Mouse (Mus musculus): Measurements from ENCODE around the gene Knop1.
A peak's percentile ranks its signal among the peaks of the same experiment; 100 is the strongest.

Knop1 gene

DNA sequence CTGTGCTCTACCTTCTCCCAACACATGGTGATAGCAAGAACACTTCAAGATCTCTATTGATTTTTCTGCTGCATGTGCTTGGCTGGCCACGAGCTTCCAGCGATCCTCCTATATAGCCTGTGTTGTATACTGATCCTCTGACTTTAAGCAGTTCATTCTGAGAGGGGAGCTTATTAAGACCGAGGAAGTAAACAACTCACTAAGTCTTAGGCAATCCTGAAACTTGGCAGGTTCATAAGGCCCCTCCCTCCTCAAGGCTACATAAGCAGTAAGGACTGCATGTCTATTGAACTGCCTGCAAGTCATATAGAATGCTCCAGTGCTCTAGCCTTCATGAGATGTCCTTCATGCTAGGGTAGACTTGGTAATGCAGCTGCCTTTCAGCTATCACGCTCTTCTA lies 9.7 kb downstream of the Knop1 start:
- DNase-seq (ENCODE audit: low spot score) = no peak

DNA sequence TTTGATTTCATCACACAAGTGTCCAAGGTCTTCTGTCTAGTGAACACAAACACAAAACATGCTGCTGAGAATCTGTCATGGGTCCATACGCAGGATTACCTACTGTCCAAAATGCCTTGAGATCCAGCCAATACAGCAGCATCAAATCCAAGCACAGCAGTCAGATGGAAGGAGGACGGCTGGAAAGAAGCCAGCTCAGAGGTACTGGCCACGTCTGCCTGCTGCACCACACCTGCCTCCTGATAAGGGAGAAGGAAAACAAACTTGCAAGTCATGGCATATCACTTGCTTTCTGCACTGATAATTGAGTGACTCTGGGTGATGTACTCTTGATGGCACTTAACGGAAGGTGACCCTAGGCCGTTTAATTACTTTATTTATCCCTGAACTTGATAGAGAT lies 10.9 kb downstream of the Knop1 start:
- no peak for DNase-seq (ENCODE audit: low spot score)

DNA sequence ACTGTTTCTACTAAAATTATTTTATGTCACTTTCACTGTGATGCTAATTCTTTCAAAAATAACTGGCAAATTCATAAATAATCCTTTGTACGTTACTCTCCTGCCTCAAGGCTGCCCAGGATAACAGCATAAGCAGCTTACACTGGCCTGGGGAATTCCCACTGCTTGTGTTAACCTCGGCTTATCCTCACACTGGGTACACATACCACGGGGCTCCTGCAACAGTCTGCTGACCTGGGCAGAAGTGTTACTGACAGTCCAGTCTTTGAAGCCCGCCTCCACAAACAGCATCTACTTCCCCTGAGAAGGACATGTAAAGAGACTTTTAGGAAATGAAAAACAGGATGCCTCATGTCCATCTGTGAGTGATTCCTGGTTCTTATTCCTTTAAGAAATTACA lies 13.1 kb downstream of the Knop1 start:
- DNase-seq (ENCODE audit: low spot score) = no peak

DNA sequence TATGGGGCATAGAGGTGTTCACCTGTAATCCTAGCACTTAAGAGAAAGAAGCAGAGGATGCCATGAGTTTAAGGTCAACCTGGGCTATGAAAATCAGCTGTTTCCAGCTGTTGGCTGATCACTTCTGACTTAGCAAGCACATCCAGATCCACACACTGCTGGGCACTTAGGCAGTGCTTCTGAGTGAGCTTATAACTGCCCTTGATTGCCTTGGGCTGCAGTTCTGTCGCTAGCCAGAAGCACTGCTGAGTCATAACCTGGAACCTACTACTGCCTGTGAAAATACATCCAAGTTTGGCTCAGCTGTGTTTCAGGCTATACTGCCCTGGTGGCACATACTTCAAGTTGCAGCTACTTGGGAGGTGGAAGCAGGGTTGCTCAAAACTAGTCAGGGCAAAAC lies 14.3 kb downstream of the Knop1 start:
- no peak for DNase-seq (ENCODE audit: low spot score)

DNA sequence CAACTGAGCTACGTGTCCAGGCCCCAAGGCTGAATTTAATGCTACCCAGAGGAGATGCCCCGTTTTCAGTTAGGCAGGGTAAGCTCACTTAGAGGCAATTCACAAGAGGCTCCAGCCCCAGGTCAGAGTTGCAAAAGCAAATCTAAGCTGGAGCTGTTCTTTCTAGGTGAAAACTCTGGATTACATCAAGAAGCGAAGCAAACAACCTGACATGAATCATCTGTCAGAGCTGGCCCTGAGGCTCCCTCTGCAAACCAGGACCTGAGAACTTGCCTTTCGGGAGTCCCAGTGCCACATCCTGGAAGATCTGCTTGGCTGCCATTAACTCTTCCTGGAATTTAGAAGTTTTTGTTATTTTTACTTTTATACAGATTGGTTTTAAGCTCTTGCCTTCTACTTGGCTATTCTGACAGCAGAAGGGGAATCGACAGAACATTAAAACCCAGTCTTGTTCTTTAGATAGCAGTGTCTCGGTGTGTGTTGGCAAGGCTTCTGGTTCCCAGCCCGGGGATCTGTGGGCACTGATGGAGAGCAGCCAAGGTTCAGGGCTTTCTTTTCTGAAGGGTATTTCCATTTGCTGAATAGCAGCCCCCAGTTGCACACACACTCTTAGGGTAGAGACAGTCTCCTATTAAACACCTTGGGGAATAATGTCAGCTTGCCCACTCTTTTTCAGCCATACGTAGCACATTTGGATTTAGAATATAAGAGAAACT lies 14.9 kb downstream of the Knop1 start:
- no peak for DNase-seq (ENCODE audit: low spot score)

DNA sequence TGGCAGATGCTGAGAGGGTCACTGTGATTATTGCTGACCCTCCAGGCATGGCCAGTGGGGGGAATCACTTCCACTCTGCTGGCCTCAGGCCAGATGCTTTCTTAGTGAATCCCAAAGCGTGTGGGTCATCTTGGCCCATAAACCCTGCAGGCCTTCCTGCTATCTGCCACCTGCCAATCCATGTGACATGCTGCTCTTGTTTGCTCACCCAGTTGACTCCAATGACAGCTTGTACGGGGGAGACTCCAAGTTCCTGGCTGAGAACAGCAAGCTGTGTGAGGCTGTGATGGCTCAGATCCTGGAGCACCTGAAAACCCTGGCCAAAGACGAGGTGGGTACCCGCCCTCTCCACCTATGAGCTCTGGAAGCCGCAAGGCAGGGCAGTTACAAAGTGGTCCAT lies 18.2 kb downstream of the Knop1 start:
- DNase-seq (ENCODE audit: low spot score) = no peak

DNA sequence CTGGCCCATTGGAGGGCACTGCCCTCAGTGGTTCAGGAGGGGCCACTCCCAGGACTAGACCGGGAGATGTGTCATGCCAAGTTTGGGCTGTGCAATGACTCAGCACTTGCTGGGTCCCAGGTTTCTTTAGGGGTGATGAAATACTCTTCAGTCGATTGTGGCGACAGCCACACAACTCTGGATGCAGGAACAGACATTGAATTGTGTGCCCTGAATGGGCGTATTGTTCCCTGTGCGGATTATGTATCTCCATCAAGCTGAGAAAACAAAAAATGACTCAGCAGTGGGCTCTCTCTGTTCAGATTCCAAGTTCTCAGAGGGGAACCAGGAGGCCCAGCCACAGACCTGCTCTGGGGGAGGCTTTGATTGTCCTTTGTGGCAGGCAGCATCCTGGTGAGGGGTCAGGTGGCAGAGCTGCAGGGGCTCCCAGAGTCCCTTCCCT lies 28.1 kb downstream of the Knop1 start:
- no peak for DNase-seq (ENCODE audit: low spot score)

DNA sequence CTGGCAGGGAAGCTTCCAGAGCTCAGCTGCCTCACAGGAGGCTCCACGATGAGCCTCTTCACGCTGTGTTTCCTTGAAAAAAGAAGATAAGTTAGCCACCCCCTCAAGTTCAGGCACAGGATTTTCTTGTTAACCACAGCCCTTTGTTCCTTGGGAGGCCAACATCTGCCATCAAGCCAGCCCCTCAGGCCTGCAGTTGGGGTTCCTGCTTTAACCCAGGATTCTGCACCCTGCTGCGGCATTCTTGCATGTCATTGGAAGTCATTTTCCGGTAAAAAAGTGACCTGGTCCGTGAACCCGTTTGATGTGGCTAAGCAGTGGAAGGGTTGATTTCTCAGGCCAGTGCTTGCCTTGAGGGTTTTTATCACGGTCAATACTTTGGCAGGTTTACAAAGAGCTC lies 31.6 kb downstream of the Knop1 start:
- DNase-seq (ENCODE audit: low spot score) = no peak

DNA sequence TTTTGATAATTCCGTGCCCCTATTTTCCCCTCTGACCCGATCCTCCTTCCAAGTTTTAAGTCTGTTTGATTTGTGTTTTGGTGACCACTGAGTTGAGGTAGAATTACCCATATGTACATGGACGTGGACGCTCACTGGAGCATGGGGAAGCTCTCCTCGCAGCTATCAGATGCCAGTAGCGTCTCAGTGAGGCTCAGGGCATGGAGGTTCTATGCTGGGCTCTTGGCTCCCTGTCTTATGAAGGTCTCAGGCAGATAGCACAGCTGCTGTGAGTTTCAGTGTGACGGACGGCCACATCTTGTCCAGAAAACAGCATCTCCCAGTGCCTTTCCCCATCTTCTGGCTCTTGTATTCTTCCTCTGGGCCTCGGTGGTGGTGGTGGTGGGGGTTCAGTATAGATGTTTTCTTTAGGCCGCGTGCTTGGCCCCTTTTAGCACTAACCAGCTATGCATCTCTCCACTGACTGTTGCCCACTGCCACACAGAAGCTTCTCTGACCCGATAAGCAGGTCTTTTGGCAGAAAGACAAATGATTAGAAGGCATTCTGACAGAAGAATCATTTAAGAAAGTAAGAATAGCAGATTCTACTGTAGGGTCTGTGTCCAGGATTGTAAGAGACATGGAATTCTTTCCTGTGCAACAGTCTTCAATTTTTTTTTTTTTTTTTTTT lies 34.0 kb downstream of the Knop1 start:
- DNase-seq (ENCODE audit: low spot score) = no peak

DNA sequence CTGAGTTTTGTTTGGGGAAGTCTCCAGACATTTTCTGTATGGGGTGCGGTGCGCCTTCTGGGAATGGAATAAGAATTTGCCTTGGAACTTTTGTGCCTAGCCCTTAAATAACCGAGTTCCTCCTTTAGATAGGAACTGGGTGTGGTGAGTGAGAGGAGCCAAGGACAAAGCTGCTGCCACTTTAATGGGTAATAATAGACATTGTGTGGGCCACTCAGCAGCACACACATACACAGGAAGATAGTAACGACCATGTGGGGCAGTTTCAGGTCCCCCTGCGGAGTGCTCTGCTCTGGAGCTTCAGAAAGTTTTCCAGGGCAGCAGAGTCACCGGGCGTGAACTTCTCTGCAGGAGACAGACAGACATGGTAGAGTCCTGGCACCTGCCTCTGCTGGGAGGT lies 34.7 kb downstream of the Knop1 start:
- DNase-seq (ENCODE audit: low spot score) = no peak

DNA sequence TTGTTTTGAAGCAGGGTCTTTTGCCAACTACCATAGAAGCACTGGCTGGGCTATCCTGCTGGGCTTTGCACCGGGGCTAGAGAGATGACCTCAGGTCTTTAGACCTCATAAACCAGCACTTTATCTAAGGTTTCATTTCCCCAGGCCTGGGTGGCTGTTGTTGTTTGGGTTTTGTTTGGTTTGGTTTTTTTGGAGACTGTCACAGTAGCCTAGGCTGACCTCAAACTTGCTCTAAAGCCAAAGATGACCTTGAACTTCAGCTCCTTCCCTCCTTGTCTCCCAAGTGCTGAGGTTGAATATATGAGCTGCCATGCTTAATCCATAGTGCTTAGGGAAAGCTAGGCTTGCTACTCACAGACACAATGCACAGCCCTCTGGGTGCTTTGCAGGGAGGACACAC lies 36.4 kb downstream of the Knop1 start:
- no peak for DNase-seq (ENCODE audit: low spot score)

DNA sequence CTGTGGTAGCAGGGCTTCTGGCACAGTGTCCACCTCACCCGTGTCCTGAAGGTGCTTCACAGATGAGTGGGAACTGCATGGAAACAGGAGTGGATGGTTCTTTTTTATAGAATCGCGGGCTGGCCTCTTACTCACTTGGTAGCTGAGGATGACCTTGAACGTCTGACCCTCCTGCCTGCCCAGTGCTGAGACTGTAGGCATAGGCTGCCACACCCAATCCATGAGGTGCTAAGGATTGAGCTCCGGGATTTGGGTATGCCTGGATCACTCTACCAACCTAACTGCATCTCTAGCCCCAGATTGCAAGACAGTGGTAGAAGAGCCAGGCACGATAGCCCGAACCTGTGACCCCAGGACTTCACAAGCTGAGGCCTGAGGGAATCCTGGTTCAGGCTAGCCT lies 38.3 kb downstream of the Knop1 start:
- no peak for DNase-seq (ENCODE audit: low spot score)

DNA sequence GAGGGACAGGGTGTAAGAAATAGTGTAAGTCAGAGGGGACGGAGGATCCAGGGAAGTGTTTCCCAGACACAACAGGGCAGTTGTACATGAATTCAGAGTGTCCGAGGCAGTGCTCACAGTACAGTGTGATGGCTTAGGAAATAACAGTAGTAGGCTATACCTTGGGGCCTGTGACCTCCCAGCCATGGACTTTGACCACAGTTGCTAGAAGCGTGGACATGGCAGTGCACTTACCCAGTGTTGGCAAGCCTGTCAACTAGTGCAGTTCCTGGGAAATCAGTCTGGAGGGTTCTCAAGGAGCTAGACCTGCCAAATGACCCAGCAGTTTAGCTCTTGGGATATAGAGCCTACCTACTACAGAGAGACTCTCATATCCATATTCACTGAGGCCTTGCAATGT lies 39.8 kb downstream of the Knop1 start:
- no peak for DNase-seq (ENCODE audit: low spot score)

DNA sequence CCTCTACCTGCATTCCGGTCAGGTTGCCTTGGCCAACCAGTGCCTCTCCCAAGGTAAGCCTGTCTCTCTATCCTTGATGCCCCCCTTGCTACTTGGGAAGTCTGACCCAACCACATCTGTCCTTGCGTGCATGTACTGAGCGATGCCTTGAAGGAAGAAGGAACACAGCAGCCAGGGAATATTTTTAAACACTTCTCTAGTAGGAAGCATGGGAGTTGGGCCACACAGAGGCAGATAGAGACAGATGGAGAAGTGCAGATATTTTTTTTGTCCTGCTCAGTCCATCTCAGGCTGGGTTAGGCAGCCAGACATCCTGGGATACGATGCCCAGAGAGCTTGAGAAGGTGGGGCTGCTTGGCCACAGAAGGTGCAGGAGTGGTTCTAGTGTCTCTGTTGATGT lies 42.5 kb downstream of the Knop1 start:
- DNase-seq (ENCODE audit: low spot score) = no peak

DNA sequence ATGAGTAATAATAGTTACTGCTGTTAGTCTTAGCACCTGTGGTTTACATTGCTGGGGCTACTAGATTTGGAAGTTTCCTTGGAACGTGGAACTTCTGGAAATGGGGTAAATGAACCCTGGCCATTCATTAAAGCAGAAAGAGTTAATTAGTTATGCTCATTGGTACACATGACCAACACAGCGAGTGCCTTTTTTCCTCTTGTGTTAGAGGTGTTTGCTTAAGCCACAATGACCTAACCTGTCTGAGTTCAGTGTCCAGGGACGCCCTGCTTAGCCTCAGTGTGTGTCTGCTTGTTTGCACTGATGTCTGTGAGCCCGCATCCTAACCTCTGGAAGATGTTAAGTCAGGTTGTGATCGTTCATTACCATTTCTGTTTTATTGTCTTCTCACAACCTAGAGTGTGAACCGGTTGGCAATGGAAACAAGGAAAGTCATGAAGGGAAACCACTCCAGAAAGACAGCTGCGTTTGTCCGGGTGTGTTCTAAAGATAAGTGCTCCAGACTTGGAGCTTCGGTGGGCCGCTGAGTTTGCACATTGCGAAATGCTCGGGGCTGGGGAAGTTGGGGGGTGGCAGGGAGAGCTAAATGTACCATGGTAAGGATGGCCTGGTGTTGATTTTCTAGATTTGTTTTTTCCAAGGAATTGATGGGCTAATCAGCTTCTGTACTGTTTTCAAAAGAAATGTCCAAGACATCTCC lies 44.5 kb downstream of the Knop1 start:
- DNase-seq (ENCODE audit: low spot score) = peak; percentile 56

DNA sequence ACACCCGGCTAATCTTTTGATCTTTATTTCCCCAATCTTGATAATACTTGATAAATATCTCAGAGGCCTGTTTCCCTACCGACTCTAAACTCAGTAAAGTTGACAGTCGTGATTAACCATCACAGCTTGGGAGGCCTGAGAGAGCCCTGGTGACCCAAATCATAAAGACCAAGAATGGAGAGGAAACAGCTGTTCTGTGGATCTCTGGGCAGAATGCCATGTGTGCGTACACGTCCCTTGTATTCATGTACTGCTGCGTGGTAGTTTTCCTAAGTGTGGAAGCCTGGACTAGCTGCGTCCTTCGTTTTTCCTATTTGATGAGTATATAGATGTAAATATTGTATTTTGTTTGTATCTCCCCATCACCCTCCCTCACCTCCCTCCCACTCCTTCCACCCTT lies 48.2 kb downstream of the Knop1 start:
- DNase-seq (ENCODE audit: low spot score) = no peak

DNA sequence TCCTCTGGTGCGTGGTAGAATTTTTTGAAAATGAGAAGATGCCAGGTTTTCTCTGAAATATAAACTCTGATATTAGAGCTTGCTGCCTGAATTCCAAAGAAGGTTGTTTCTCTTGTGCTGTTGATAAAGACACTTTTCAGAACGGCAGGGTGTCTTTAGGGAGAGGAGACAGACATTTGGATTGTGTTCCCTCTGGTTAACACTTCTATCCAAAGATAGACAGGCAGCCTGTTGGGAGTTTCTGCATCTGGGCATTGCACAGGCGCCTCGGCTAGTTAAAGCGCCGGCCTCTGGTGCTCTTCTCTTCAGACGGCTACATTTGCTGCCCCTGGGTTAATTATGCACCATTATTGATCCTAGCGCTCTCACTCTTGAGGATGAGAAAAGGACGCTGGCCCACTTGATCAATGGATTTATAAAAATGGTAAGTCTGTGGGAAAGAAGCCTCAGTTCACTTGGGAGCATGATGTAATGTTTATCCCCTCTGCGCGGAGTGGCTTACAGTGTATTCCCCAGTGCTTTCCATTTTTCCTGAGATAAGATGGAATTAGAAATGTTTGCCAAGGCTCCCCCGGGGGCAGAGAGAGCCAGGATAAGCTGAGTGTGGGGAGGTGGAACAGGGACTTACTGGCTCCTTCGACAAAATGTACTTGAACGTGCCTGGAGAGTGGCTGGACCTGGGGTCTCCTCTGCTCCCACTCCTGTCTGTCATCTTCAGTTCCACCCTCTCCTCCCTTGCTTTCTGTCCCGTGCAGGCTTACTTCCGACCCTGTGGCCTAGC lies 49.2 kb downstream of the Knop1 start:
- DNase-seq (ENCODE audit: low spot score) = no peak

DNA sequence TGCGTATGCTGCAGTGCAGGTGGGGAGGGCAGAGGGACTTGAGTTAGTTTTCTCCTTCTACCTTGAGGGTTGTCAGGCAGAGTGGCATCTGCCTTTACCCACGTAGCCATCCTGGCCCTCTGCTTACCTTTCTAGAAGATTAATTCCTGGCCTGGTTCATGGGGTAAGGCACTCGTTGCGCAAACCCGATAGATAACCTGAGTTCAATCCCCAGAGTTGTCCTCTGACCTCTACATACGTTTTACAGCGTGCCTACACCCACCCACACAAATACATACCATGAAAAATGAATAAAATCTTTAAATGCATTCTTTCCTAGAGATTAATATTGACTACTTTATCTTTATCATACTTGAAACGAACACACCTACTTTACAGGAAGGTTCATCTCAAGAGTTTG lies 52.6 kb downstream of the Knop1 start:
- DNase-seq (ENCODE audit: low spot score) = no peak

DNA sequence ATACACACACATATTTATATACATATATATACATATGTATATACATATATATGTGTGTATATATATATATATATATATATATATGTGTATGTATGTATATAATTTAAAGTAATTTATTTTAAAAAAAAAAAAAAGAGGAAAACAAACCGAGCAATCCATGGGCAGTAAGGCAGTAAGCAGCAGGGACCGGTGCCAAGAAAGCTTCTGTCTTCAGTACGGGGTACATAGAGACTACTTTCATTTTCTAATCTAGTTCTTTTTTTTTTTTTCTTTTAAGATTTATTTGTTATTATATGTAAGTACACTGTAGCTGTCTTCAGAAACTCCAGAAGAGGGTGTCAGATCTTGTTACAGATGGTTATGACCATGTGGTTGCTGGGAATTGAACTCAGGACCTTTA lies 54.3 kb downstream of the Knop1 start:
- DNase-seq (ENCODE audit: low spot score) = no peak

DNA sequence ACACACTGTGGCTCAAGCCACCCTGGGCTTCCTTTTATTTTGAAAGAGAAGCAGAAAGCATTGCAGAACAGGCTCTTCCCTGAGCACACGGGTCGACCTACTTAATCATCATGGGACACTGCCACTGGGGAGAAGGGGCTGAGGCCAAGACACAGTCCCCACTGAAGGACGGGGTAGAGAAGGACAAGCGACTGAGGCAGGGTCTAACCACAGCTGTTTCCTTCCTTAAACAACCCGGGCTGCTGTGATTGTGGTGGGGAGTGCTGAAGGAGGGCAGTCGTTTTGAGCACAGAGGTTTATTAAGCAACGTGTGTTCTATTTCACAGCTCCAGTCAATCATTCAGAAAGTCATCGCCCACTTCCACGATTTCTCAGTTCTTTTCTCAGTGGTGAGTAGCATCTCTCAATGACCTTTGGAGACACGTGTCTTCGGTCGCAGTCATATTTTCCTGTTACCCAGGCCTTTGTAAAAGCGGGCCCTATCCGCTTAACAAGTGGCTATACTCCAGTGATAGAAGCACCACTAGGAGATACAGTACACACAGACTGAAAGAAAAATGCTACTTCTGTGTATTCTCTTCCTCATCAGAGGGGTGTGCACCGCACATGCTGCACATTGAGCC lies 55.8 kb downstream of the Knop1 start:
- no peak for DNase-seq (ENCODE audit: low spot score)

DNA sequence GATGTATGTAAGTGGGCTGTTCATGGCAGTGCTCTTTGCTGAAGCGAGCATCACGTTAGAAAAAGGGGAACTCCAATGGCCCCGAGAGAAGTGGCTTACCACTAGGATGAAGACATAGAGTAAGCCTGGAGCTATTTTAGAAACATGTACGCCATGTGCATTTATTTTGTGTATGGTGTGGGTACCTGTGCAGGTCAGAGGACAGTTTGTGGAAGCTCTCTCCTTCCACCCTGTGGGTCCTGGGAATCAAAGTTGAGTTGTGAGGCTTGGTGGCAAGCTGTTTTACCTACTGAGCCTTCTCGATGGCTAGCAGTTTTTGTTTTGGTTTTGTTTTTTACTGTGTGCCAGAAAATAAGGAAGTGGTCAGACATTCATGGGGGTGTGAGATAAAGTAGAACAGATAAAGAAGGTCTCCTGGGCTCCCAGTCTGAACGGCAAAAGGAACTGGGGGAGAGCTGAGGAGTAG lies 57.9 kb downstream of the Knop1 start:
- no peak for DNase-seq (ENCODE audit: low spot score)

DNA sequence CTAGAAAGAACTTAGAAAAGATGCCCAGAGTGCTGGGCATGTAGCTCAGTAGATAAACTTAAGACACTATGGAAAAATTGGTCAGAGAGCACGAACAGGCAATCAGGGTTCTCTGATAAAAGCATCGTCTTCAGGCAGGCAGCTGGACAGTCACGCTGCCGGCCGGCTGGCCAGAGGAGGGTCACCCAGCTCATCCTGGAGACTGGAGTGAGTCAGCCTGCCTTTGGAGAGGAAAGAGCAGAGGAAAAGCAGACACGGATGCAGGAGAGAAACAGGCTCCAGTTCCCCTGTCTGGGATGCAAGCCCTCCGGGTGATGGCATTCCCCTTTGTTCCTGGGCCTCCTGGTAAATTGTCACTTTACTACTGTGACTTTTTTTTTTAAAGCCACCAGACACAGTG lies 58.5 kb downstream of the Knop1 start:
- no peak for DNase-seq (ENCODE audit: low spot score)
